Mouse (Mus musculus) megakaryocyte progenitor cell, adult 5-6 weeks (primary cell): ENCODE results near the gene Ptprc. TPM values are rescaled to one million over a fixed set of nuclear protein-coding genes. Genes with fewer than 3 reads are reported as not detected.

Experiments used
- ATAC-seq: replicated peaks from 2 replicates; pipeline ENCODE4 v1.8.0; 2016; ENCODE audit warnings: mild to moderate bottlenecking, moderate TSS enrichment, inconsistent platforms; ENCODE audit not compliant: poor library complexity
- total RNA-seq, 2 experiments: library from RNA; stranded (forward) in 1 of 2; stranded (reverse) in 1 of 2; fragments of 157-497, 149-512 nt in 1 of 2; fragments of 200-1000 nt in 1 of 2; gene quantifications; 2 replicates each; pipeline versions ENCODE4 v1.2.3 to v1.2.4; 2015 to 2017

Ptprc gene
- total RNA-seq, 2 experiments from 2014 or later = 141 to 142 TPM

DNA sequence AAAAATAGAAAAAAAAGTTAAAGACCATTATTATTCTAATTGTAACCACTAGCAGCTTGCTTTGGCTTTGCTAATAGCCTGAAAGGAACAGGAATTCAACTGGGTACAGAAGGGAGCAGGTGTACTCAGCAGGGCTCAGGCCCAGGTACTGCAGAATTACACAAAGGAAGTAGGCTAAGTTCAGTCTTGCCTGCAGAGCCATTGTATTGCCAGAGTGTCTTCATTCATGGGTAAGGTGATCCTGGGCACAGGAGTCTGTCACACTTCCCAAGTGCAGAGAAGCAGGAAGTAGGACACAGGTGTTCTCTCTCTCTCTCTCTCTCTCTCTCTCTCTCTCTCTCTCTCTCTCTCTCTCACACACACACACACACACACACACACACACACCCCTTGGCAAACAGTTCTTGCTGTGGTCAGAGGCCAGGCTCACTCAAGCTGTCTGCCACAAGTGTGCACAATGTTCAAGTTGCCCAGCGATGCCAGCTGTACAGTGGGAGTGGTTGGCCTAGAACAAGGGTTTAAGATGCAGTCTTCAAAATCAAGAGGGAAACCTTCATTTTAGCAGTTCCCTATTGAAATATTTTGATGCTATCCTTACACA lies 21.2 kb downstream of the Ptprc start:
- no peak for ATAC-seq

- ATAC-seq = no peak
These were observed 22.4 kb downstream of the Ptprc start for GRCm38 (mm10) chr1:138153126-138153525.

GRCm38 (mm10) chr1:138148844-138149243 lies 26.7 kb downstream of the Ptprc start:
- ATAC-seq = peak; percentile 55

GRCm38 (mm10) chr1:138145571-138145970 lies 29.9 kb downstream of the Ptprc start:
- peak; percentile 81 for ATAC-seq

GRCm38 (mm10) chr1:138145148-138145547 lies 30.4 kb downstream of the Ptprc start:
- peak; percentile 26 for ATAC-seq

GRCm38 (mm10) chr1:138144365-138144764 lies 31.1 kb downstream of the Ptprc start:
- ATAC-seq = no peak

DNA sequence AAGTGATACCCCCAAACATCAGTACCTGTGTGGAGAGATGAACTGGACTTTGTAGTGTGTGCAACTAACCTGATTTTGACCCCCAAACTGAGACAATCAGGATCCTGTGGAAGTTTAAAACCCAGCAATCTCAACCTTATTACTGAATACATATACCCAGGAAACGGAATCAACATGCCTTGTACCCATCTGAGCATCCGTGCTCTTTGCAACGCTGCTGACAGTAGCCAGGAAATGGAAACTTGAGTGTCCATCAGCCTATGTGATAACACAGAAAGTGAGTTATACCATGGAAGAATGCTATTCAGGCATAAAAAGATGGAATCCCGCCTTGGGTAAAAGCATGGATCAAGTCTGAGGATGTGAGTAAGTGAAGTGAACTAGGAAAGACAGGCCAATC lies 34.7 kb downstream of the Ptprc start:
- ATAC-seq = no peak

DNA sequence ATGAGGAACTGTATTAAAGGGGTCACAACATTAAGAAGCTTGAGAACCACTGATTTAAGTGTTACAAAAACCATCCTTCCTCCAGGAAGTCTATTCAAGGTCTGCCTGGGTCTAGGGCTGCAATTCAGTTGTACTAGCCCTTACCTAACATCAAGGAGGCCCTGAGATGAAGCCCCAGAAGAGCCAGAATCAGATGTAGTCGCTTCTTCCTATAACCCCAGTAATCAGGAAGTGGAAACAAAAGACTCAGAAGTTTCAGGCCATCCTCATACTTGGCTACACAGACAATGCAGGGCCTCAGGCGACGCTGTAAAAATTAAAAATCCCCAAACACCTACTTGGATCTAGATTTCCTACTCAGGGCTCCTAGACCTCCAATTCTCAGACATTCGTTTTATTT lies 37.8 kb downstream of the Ptprc start:
- 0 out of 2 replicates have a peak, but pooled peaks have one; percentile 9 for ATAC-seq

DNA sequence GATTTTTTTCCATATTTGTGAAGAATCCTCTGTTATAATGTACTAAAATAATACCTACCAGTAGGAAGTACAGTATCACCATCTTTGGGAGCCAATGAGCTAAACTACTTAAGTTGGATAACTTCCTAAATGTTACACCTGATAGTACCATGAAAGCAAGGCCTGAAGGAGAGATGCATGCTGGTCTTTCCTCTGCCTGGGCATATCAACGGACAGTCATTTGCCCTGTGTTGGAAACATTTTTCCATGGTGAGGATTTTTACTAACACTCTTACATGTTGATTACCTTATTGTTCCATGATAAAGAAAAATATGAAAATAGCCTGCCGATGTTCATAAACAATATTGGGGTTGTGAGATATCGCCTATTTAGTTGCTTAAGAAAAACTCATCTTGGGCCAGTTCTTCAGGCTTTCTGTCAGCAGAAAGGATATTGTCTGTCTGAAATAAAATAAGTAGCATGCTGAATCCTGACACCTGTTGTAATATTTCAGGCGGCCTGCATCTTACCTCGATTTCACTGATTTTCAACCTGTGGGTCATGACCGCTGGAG lies 38.4 kb downstream of the Ptprc start:
- no peak for ATAC-seq

GRCm38 (mm10) chr1:138136373-138136779 lies 39.1 kb downstream of the Ptprc start:
- peak; percentile 88 for ATAC-seq

- peak; percentile 15; the same call in 1 of the 2 replicates for ATAC-seq
These were observed 39.7 kb downstream of the Ptprc start for GRCm38 (mm10) chr1:138135637-138136372.

- no peak for ATAC-seq
These were observed 40.4 kb downstream of the Ptprc start for GRCm38 (mm10) chr1:138135117-138135516.

DNA sequence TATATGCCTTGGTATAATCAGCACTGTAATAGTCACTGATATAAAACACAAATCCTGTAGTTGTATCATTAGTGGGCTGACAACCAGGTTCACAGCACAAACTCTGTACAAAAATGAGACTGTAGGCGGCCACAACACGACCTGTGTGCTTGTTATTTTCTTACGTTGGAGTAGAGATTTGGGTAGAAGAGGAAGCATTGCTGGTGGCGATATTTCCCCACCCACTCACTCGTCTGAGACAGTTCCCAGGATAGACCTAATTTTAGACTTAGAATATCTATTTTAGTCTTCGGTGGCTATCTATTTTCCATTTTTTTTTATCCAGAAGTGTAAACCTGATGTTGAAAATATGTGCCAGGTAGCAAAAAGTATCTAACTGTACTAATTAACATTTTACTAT lies 41.2 kb downstream of the Ptprc start:
- no peak for ATAC-seq

- no peak for ATAC-seq
These were observed 43.8 kb downstream of the Ptprc start for GRCm38 (mm10) chr1:138131739-138132138.

DNA sequence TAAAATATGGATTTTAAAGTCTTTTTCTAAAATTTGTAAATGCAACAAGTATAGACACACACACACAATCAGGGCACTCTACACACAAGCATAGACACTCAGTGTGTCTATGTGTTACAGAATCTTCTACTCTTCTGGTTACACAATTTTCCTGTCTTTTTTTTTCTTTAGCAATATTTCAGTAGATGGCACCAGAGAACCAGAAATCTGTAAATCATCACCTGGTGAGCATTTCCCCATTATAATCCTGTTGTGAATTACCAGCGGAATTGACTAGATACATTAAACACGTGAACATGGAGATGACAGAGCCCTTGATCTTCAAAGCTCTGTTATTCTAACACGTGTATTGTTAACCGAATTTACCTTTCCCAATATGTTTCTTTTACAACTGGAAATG lies 45.4 kb downstream of the Ptprc start:
- ATAC-seq = peak; percentile 59

- ATAC-seq = no peak
These were observed 48.7 kb downstream of the Ptprc start for GRCm38 (mm10) chr1:138126843-138127242.

- peak; percentile 69 for ATAC-seq
These were observed 50.2 kb downstream of the Ptprc start for GRCm38 (mm10) chr1:138125281-138125680.

DNA sequence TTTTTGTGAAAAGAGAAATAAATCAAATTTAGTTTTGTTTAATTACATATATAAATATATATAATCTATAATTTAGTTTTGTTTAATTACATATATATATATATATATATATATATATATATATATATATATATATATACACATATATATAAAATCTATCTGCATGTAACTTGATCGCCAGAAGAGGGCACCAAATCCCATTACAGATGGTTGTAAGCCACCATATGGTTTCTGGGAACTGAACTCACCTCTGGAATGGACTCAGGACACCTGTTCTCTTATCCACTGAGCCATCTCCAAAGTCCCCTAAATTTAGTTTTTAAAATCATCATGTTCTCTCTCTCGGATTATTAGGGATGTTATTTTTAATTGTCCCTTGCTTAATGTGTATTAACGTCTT lies 51.6 kb downstream of the Ptprc start:
- peak; percentile 62 for ATAC-seq

DNA sequence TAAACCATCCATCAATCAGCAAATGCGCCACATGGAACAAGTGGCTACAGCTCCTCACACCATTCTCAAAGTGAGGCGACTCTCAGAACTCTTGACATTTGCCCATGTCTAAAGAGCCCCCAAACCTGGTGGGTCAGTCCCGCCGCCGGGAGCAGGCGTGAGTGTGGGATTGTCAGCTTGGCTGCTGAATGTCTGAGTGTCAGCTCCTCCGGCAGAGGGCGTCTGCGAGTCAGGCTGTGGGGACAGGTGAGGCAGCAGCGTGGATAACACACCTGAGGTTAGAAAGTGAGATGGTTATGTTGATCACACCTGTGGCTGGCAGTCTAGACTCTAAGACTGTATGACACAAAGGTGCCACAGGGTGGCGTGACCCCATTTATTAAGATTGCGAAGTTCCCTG lies 55.6 kb downstream of the Ptprc start:
- ATAC-seq = no peak

DNA sequence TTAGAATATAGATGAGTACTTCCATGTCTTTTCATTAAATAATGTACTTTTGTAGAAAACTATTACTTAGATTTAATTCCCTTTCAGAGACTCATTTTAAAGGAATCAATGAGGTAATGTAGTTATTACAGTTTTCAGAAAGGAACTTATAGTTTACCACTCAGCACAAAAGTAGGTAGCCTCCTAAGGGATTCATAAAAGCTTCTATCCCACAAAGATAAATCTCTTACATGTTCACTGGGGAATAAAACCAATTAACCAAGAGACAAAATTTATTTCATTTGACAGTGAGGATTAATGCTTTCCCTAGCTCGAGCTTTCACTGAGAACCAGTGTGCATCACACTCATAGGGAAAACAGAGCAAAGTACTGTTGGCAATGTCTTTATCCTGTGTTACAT lies 82.3 kb downstream of the Ptprc start:
- no peak for ATAC-seq

GRCm38 (mm10) chr1:138085810-138086209 lies 89.7 kb downstream of the Ptprc start:
- ATAC-seq = peak; percentile 87

GRCm38 (mm10) chr1:138083707-138084106 lies 91.8 kb downstream of the Ptprc start:
- no peak for ATAC-seq
